Mouse (Mus musculus) liver, adult 2 months (tissue): ENCODE measurements at regions not wholly inside any gene's neighbourhood (a gene's known extent, or its start where the extent isn't known, plus 50 kb on each side); places are given as distances from the start of the nearest gene placed in this dataset.

Source experiments
- DNase-seq: peaks from one replicate; pipeline ENCODE4 v3.0.0-alpha.2; 2011; ENCODE audit warnings: low read depth, low spot score; ENCODE audit errors: extremely low read depth
- H3K27ac ChIP-seq: fragments of 200-500 bp; replicated peaks from 2 replicates; pipeline ENCODE4 v1.5.1; 2012; ENCODE audit warnings: low read depth, mild to moderate bottlenecking, control low read depth, inconsistent platforms, low read length; ENCODE audit not compliant: insufficient read depth
- H3K27me3 ChIP-seq: fragments of 200-500 bp; 2 replicates; pipeline ENCODE4 v1.6.1; 2012; ENCODE audit warnings: mild to moderate bottlenecking, moderate library complexity, low read length, inconsistent platforms; ENCODE audit not compliant: control insufficient read depth, insufficient read depth
- H3K36me3 ChIP-seq: fragments of 200-500 bp; 2 replicates; pipeline ENCODE4 v1.6.1; 2012; ENCODE audit warnings: low read length, inconsistent platforms; ENCODE audit not compliant: control insufficient read depth, insufficient read depth
- H3K4me1 ChIP-seq: fragments of 200-500 bp; 2 replicates; pipeline ENCODE4 v1.6.1; 2011; ENCODE audit warnings: low read length; ENCODE audit not compliant: control insufficient read depth, insufficient read depth
- H3K4me3 ChIP-seq: fragments of 200-500 bp; 2 replicates; pipeline ENCODE4 v1.5.1; 2011; ENCODE audit warnings: low read depth, mild to moderate bottlenecking, control low read depth, low read length, moderate library complexity; ENCODE audit not compliant: insufficient read depth
- H3K79me2 ChIP-seq: fragments of 200-500 bp; 2 replicates; pipeline ENCODE4 v1.6.1; 2012; ENCODE audit warnings: inconsistent platforms, mild to moderate bottlenecking, low read length, moderate library complexity; ENCODE audit not compliant: control insufficient read depth, insufficient read depth
- H3K9ac ChIP-seq: fragments of 200-500 bp; 2 replicates; pipeline ENCODE4 v1.6.1; 2012; ENCODE audit warnings: low read depth, mild to moderate bottlenecking, control low read depth, inconsistent platforms, low read length
- CTCF ChIP-seq: fragments of 200-500 bp; IDR thresholded peaks from 2 replicates; pipeline ENCODE4 v1.5.1; 2011; ENCODE audit warnings: low read depth, low read length, control low read depth
- POLR2A ChIP-seq: fragments of 200-500 bp; IDR thresholded peaks from 2 replicates; pipeline ENCODE4 v1.6.1; 2011; ENCODE audit warnings: low read length, control low read depth; ENCODE audit not compliant: insufficient read depth; ENCODE audit errors: extremely low read depth
- WGBS: fragments of 180-500 bp; shearing (Covaris S2); methylation state at CpG from one replicate; pipeline ENCODE4 v1.1.7; 2018; 5-methylcytosine and 5-hydroxymethylcytosine counted together

GRCm38 (mm10) chr17:15253271-15253670, 123.4 kb downstream of the Dll1 start:
- no peak overlapping the region for H3K9ac ChIP-seq
- H3K4me1 ChIP-seq: no peaks in the 10 kb centered on the region
- no peaks in the 10 kb centered on the region for H3K79me2 ChIP-seq
- no peaks in the 10 kb centered on the region for H3K36me3 ChIP-seq
- TF ChIP-seq POLR2A (no peak), CTCF (no peak)
- no peak for DNase-seq
- 93% methylated on average over 1 of the region's 1 CpGs for WGBS
- H3K27me3 ChIP-seq: no peaks in the 10 kb centered on the region
- H3K4me3 ChIP-seq: no peak overlapping the region
- H3K27ac ChIP-seq: no peak overlapping the region

GRCm38 (mm10) chr17:15252187-15252586, 124.5 kb downstream of the Dll1 start:
- 61% methylated on average over 2 of the region's 2 CpGs for WGBS
- Histone ChIP-seq H3K9ac (no peak overlapping the region), H3K79me2 (no peaks in the 10 kb centered on the region), H3K36me3 (no peaks in the 10 kb centered on the region), H3K4me3 (no peak overlapping the region), H3K27me3 (no peaks in the 10 kb centered on the region), H3K27ac (no peak overlapping the region), H3K4me1 (no peaks in the 10 kb centered on the region)
- no peak for DNase-seq
- no peak for TF ChIP-seq CTCF

- Histone ChIP-seq H3K4me3 (no peak overlapping the region), H3K36me3 (no peaks in the 10 kb centered on the region), H3K79me2 (no peaks in the 10 kb centered on the region), H3K27me3 (no peaks in the 10 kb centered on the region), H3K27ac (no peak overlapping the region), H3K4me1 (no peaks in the 10 kb centered on the region), H3K9ac (no peak overlapping the region)
- no peak for DNase-seq
- WGBS: 85% methylated on average over 1 of the region's 1 CpGs
- TF ChIP-seq CTCF: no peak
- TF ChIP-seq POLR2A: no peak
These were observed 125.0 kb downstream of the Dll1 start for GRCm38 (mm10) chr17:15251641-15252040.

- H3K4me1 ChIP-seq: no peaks in the 10 kb centered on the region
- H3K27me3 ChIP-seq: no peaks in the 10 kb centered on the region
- no peak overlapping the region for H3K4me3 ChIP-seq
- WGBS: 75% methylated on average over 4 of the region's 4 CpGs
- no peak overlapping the region for H3K27ac ChIP-seq
- H3K79me2 ChIP-seq: no peaks in the 10 kb centered on the region
- no peaks in the 10 kb centered on the region for H3K36me3 ChIP-seq
- H3K9ac ChIP-seq: no peak overlapping the region
- TF ChIP-seq CTCF: no peak
- no peak for TF ChIP-seq POLR2A
- no peak for DNase-seq
These were observed 128.3 kb downstream of the Dll1 start for GRCm38 (mm10) chr17:15248417-15248791.

GRCm38 (mm10) chr17:15247546-15248416, 128.9 kb downstream of the Dll1 start:
- 25% methylated on average over 20 of the region's 20 CpGs for WGBS
- no peaks in the 10 kb centered on the region for H3K27me3 ChIP-seq
- no peak for TF ChIP-seq CTCF
- no peak for TF ChIP-seq POLR2A
- H3K4me3 ChIP-seq: no peak overlapping the region
- H3K4me1 ChIP-seq: no peaks in the 10 kb centered on the region
- no peak overlapping the region for H3K27ac ChIP-seq
- no peak overlapping the region for H3K9ac ChIP-seq
- H3K36me3 ChIP-seq: no peaks in the 10 kb centered on the region
- no peaks in the 10 kb centered on the region for H3K79me2 ChIP-seq
- no peak for DNase-seq

- H3K79me2 ChIP-seq: no peaks in the 10 kb centered on the region
- no peak overlapping the region for H3K9ac ChIP-seq
- TF ChIP-seq CTCF (no peak), POLR2A (no peak)
- peak; percentile 46 for DNase-seq
- H3K27me3 ChIP-seq: no peaks in the 10 kb centered on the region
- 51% methylated on average over 6 of the region's 6 CpGs for WGBS
- H3K27ac ChIP-seq: no peak overlapping the region
- H3K4me3 ChIP-seq: no peak overlapping the region
- no peaks in the 10 kb centered on the region for H3K36me3 ChIP-seq
- H3K4me1 ChIP-seq: no peaks in the 10 kb centered on the region
These were observed 133.6 kb downstream of the Dll1 start for GRCm38 (mm10) chr17:15242976-15243635.
